Mouse (Mus musculus) NIH3T3 (cell line): Measurements from ENCODE around the gene Olfr521.
"Not testable (repeated sequence)": the region's sequence is repeated elsewhere in the genome, so short reads cannot be mapped to it uniquely, and the experiment has no call there.

Source experiments
- DNase-seq: peaks from one replicate; pipeline ENCODE4 v3.0.0-alpha.2; 2012; ENCODE audit warnings: low read depth

Olfr521 gene

DNA sequence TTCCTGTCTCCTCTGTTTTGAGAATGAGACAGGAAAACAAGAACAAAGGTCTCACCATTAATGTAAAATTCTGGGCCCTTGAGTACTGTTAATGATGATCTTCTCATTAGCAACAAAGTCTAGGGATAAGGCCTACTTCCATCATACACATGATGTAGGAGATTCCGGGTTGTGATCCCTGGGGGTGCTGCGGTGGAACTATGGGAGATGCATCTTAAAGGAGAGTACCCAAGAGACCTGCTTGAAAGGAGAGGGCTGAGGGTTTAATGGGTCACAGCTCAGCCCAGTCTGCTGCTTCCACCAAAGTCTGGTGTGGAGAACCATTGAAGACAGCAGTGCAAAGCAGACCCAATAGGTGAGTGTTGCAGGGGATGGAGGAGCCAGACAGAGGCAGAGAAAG, at the start of gene Olfr521:
Gene Olfr521 (plus strand): TSS at position 301 of the 400 bp plus-strand sequence.
- no peak for DNase-seq

DNA sequence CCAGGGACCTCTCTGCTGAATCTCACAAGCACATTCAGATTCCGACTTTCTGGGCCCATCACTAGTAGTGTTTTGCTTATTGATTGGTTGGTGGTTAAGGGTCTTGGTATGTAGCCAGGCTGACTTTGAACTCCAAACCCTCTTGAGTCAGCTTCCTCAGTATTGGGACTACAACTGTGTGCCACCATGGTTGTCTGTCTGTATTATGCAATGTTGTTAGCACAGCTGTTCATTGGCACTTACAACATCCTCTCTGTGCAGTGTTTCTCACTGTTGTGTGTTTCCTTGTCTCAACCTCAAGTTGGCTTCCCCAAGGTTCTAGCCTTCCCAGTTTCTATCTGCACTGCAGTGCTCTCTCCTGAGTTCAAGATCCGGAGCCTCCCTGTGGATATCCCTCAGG, 46.8 kb upstream of the Olfr521 start:
- no peak for DNase-seq

DNA sequence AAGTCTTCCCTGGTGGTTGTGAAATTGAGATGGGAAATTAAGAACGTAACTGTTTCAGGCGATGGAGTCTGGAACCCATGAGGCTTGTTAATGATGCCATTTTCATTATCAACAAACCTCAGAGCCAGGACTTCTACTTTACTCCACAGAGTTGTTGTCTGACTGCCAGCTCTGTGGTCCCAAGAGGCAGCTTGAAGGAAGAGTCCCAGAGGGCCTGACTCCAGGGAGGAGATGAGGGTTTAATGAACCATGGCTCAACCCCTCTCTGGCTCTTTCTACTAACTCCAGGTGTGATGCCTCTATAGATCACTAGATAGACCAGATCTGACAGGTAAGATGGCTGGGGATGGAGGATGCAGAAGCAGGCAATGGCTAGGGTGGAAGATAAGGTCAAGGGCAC, 33.3 kb upstream of the Olfr521 start, which contains the start of gene Olfr520:
Gene Olfr520 (plus strand): TSS at position 301 of the 400 bp plus-strand sequence.
- no peak for DNase-seq

DNA sequence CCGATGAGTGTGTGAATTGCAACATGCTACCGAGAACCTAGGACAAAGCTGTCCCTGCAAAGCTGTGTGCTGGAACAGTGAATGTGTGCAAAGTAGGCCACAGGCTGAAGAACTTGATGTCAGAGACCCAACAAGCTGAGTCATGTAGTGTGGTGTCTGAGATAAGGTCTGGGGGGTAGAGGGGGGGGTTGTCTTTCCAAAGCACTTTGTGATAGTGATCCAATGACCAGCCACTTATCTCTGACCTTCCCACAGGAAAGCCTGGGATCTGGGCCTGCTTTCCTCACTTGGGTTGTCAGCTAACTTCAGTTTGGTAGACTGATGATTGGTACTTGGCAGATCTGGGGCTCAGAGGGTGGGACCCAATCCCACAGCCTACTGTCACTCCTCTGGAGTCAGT, 28.7 kb upstream of the Olfr521 start:
- no peak for DNase-seq

DNA sequence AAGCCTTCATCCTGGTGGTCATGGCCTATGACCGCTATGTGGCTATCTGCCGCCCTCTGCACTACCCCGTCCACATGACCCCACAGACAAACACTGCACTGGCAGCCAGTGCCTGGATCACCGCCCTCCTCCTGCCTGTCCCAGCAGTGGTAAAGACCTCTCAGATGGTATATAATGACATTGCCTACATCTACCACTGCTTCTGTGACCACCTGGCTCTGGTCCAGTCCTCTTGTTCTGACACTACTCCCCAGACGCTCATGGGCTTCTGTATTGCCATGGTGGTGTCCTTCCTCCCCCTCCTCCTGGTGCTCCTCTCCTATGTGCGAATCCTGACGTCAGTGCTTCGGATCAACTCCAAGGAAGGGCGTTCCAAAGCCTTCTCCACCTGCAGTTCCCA, 27.8 kb upstream of the Olfr521 start:
- DNase-seq: not testable (repeated sequence)

DNA sequence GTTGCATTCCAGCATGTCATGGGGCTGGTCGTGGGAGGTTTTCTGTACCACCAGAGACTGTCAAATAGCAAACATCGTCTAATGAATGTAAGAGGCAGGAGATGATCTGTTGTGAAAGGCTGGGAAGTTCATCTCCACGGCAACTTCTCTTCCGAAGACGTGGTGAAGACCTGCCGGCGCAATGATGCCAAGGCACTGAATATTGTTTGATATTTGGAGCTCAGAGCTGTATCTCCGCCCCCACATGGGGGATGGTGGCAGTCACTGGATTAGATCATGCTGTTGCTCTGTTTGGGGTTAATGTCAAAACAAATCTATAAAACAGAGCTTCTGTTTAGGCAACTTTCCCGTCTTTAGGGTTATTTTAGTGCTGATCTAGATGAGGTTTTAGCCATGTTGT, 24.0 kb upstream of the Olfr521 start:
- no peak for DNase-seq

DNA sequence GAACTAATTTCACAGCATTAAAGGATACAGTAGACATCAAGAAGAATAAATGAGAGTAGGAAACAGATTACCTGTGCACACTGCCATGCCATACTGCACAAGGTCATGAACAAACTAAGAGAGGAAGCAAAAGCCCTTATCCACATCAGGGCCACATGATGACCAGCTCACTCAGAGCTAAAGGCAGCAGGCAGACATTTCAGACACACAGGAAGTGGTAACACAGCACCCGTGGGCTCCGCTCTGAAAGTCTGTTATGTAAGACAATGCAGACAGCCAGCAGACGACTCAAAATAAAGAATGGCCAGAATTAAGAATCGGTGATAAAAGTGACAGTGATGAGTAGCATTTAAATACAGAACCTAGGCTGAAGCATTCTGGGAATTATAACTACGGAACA, 18.1 kb downstream of the Olfr521 start:
- DNase-seq: no peak

DNA sequence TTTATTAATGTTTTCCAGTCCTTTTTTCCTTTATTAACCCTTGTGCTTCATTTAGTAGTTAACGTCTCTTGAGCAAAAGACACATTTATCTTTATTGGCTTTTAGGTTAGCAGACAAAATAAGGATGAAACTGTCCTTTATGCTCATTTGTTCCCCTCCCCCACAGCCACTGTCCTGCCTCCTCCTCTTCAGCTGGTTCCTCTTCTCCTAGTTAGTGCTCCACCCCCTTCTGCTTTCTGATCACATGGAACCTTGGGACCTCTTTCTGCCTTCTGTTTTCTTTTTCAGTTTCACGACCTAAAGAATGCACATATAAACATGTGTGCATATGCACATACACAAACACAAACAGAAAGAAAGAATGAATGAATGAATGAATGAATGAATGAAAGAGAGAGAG, 18.6 kb downstream of the Olfr521 start:
- no peak for DNase-seq

DNA sequence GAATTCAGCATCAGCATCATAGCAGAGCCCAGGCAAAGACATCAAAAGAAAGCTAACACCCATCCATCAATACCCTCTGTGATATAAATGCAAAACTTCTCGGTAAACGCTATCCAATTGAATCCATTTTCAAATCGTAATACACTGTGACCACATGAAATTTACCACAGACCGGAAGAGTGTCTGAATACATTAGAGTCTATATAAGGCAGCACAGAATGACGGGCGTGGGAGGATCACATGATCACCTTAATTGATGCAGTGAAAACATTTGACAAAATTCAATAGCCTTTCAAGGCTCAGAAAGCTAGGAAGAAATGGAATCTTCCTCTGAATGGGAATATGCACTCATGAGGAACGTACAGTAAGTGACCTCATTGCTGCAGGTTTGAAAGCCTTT, 20.1 kb downstream of the Olfr521 start:
- DNase-seq: no peak

DNA sequence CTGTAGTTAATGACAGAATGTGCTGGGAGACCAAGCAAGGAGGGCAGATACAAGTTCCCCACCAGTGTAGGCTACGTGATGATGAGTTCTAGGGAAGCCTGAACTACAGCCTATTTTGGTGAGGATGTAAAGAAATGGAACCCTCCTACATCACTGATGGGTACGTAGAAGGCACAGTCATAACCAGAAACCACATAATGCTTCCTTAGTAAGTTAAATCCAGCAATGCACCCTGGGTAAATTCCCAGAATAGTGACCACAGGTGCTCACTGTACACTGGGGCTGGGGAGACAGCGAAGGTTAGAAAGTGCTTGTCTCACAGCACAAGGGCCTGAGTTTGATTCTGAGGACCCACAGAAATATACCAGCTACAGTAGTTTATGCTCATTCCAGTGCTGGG, 22.2 kb downstream of the Olfr521 start:
- DNase-seq: no peak

DNA sequence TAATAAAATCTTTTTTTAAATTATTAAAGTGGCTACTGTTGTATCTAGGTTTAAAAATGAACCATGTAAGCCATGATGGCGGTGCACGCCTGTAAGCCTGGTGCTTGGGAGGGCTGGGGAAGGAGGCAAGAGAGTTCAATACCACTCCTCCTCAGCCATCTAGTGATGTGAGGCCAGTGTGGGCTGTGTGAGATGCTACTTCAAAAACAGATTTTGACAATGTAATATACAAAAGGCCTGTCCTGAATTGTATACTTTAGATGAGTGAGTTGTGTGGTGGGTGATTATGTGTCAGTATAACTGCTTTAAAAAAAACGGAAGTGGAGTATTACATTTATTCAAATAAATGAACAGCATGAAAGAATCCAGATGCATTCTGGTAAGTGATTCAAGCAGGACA, 23.5 kb downstream of the Olfr521 start:
- no peak for DNase-seq

DNA sequence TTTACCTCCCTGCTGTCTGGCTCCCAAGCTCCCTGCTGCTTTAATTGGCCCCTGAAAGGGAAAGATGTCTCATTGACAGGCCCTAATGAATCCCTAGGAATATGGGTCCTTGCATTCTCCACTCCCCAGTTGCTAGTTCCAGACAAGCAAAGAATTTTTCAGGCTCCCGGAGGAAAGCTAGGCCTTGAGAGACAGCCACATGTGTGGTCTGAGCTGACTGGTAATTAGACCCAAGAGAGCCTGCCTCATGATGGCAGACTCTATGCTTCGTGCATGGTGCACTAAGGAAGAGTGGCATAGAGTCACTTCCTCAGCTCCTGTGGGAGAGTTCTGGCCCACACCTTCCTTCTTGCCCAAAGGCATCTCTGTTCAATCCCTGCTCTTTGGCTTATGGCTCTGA, 24.6 kb downstream of the Olfr521 start:
- no peak for DNase-seq

DNA sequence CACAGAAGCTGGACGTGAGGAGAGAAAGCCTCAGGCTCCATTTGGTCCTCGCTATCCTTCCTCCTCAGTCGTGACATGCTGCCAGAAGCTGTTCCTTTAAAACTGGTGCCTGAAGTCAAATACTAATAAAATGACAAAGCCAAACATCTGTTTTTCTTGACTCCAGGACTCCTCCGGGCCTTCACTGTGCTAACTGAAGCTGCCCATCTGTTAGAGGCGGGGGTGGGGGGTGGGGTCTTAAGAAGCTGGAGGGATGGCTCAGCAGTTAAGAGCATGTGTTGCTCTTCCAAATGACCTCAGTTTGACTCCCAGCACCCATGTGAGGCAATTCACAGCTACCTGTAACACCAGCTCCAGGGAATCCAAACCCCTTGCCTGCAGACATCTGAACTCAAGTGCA, 25.3 kb downstream of the Olfr521 start:
- DNase-seq: no peak

DNA sequence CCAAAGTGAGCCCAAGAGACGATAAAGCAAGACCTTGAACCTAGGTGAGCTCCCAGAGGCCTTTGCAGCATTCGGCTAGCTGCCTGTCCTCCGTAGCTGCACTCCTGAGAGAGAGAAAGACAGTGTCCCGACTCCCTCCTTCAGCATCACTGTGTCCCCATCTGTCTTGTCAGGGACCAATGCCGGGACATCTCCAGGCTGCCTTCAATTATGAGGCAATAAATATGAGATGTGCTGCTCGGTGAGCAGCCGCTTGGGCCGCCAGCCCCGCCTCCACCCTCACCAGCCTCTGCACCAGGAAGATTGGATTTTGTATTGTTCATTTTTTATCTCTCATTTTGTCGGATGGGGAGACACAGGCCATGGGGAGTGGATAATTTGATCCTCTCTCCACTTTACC, 27.5 kb downstream of the Olfr521 start:
- DNase-seq: no peak

DNA sequence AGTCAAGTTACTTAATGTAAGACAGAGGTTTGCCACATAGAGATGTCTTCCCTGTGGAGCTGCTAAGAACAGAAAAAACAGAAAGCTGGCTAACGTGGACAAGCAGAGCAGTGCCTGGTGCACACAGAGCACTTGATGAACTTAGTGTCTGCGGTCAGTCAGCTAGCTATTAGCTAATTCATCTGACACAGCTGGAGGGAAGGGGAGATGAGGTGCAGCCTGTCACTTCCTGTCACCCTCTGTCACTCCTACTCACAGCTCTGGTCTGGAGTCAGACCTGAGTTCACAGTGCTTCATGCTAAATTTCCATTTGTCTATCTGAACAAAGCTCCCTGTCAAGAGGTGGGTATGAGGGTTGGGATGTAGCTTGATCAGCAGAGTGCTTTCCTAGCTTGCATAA, 30.8 kb downstream of the Olfr521 start:
- no peak for DNase-seq

DNA sequence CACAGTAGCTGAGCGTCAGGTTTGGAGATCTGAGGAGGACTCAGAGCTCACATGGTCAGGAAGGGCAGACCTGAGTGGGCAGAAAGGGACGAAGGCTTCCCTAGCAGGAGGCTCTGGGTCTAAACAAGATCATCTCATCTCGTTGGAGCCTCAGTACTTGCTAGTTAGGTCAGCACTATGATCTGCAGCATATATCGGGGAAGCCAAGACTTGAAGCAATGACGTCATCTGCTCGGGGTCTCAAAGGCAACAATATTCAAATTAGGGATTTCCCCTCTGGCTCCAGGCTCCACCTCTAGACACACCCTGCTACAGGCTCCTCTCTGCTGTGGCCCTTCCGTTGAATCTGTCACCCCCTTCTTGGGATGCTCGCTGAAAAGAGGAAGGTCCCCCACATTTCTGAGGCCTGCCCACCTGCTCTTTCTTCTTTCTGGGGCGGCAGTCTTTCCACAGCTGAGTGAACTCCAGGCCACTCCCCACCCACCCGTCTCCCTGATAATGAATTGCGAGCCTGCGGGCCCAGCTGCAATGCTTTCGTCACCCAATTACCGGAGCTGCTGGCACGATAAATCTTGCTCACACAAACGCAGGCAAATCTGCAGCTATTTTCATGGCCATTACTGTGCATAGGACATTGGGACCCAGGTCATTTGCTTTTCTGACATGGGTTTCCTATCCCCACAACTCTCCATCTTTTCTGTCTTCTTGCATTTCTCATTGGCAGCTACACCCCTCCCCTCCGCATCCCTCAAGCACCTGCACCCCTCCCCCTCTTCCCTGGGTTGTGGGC, 32.1 kb downstream of the Olfr521 start:
- DNase-seq: no peak

DNA sequence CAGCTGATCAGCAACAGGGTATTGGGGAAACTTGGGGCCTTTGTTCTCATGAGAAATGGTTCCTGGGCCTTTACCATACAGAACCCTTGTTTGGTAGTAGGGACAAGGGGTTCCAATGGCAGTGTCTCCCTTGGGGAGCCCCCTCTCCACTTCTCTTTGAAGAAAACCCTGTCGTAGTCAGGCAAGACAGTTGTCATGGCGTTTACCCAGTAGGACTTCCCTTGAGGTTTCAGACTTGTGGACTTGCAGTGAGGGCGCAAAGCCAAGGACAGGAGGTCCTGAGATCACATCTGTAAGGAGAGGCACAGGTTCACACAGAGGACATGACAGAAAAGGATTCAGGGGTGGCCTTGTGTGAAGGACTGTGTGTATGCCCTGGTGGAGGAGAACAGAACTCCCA, 33.2 kb downstream of the Olfr521 start:
- DNase-seq: no peak

DNA sequence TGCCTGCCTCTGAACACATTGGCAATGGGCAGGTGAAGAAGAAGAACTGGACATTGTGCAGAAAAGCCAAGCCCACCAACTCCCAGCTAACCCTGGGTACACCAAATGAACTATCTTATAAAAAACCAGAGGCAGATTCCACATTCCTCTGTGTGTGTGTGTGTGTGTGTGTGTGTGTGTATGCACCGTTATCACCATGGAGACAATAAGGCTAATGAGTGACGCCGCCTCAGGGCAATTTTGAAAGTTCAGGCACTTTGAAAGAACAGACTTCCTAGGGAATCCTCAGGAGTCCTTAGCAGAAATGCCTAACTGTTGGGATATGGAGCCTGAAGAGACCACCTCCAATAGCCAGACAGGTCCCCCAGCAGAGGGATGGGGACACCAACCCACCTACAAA, 34.0 kb downstream of the Olfr521 start:
- DNase-seq: no peak

DNA sequence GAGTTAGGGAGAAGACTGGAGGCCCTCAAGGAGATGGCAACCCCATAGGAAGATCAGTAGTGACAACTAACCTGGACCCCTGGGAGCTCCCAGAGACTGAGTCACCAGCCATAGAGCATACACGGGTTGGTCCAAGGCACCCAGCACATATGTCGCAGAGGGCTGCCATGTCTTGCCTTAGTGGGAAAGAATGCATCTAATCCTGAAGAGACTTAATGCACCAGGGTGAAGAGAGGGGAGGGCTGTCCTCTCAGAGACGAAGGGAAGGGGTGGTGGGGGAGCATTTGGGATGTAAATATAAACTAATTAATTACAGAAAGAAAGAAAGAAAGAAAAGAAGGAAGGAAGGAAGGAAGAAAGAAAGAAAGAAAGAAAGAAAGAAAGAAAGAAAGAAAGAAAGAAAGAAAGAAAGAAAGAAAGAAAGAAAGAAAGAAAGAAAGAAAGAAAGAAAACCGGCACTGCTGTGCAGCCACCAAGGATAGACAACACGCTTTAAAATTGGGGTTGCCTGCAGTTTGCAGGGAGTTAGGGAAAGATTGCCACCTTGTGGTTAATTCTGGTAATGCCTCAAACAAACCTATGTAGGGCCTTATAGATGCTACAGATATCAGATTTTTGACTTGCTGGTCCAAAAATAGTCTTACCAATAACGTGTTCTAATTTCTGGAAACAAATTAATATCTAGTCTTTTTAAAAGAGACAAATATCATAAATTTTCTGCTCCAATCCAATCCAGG, 34.8 kb downstream of the Olfr521 start:
- peak; percentile 89 for DNase-seq

DNA sequence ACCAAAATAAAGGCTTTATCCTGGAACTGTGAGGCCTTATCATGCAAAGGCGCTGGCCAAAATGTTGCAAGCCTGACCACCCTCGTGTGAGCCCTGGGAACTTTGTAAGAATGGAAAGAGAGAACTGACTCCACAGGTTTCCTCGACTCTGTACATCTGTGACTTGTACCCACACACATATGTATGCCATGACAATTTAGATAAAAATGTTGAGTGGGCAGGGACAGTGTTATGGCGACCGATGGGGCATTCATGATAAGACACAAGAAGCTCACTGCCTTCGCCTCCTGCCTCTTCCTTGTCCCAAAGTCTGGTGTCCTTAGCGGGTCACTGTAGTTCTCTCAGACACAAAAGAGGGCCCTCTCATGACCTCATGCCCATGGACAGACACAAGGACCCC, 35.8 kb downstream of the Olfr521 start:
- no peak for DNase-seq

DNA sequence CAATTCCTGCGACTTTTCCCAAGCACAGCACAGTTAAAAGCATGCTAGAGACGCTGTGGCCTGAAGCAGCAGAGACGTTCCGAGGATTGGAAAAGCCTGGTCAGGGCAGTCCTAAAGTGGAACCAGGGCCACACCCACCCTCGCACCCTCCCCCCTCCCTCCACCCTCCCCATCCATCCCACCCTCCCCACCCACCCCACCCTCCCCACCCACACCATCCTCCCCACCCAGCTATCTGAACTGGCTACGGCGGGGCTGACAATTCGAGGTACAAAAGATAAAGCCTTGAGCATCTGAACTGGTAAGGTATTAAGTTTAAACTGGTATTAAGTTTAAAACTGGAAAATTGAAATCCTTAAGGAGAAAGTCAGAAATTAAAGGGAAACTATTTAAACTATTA, 40.2 kb downstream of the Olfr521 start:
- no peak for DNase-seq

DNA sequence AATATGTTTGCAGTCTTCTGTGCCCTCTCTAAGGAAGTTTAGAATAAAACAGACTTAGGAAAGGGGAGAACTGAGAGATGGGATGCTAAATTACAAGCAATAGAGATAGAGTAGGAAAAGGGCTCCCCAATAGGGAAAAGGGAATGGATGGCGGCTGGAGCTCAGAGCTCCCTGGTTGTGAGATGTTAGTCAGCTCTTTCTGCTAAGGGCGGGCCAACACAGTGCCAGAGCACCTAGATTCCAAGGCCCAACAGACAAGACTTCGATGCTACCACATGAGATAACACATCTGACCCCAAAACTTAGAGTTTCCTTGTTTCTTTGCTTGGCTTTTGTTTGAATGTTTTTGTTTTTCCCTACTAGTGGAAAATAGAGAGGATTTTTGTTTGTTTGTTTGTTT, 40.7 kb downstream of the Olfr521 start:
- not testable (repeated sequence) for DNase-seq

DNA sequence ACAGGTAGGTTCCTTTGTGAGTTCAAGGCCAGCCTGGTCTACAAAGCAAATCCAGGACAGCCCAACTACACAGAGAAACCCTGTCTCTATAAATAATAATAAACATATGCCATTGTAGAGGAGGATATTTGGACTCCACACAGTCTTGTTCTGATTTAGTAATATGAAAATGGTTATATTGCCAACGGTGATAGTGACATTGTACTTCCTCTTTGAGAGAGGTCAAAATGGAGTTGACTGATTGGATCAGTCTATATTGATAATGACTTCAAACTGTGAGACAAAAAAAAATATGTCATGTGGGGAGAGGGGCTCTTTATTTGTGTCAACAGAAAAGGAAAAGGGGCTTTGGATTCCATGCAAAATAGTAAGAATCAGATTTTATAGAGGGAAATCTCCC, 42.0 kb downstream of the Olfr521 start:
- no peak for DNase-seq

DNA sequence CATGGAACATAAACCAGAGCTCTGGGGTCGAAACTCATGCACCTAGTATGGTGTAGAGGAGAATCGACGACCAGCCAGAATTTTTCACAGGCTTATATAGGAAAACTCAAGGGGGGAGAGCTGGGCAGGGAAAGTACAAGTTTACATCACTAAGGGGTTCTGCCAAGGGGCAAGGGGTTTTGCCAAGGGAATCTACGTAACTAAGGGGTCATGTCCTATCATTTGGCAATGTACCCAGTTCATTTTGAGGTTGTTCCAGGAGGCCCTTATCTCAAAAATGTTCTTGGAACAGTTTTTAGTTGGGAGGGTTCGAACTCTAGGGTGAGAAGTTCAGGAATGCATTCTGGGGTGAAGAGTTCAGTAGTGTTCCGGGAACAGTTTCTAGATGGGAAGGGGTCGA, 43.7 kb downstream of the Olfr521 start:
- not testable (repeated sequence) for DNase-seq
